Mouse (Mus musculus): ENCODE measurements around the gene Fcgr4.

DNA sequence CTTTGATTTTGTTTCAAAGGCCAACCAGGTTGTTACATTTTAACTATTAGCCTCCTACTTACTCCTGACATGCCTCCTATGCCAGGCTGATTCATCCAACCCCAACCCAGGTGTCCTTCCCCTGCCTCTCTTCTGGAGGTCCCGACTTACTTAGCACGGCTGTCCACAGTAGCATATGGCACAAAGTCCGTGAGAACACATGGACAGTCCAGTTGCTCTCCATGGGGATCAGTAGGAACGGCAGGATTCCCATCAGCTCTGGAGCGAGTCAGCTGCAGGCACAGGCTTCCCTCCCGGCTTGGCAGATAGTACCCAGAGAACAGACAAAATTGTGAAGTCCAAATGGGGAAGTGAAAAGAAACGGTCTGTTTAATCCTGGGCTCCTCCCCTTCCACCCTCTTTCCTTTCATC, 43.0 kb upstream of the Fcgr4 start:
- TF ChIP-seq CTCF (IDR thresholded peaks at IDR 0.05; ENCODE audit: low read depth): no peak
- no peak for TF ChIP-seq EP300 (optimal IDR thresholded peaks at IDR 0.05)
